Mouse (Mus musculus) heart, adult 2 months (tissue): ENCODE measurements at regions not wholly inside any gene's neighbourhood (a gene's known extent, or its start where the extent isn't known, plus 50 kb on each side); places are given as distances from the start of the nearest gene placed in this dataset.

Experiments used
- CTCF ChIP-seq: fragments of 200-600 bp; IDR thresholded peaks from 2 replicates; pipeline ENCODE4 v1.8.1; 2022; ENCODE audit warnings: antibody characterized with exemption, mild to moderate bottlenecking, moderate library complexity
- POLR2A ChIP-seq: fragments of 200-500 bp; IDR thresholded peaks from 2 replicates; pipeline ENCODE4 v1.6.1; 2011; ENCODE audit warnings: mild to moderate bottlenecking, low read depth, low read length, control low read depth; ENCODE audit not compliant: insufficient read depth

- TF ChIP-seq CTCF (no peak), POLR2A (no peak)
Observed at GRCm38 (mm10) chr4:105703408-105703807, 86.3 kb upstream of the Gm12728 start.
